Mouse (Mus musculus): Measurements from ENCODE around the gene Gm49391. TPM values are rescaled to one million over a fixed set of nuclear protein-coding genes. Genes with fewer than 3 reads are reported as not detected.

The Gm49391 gene
- polyA plus RNA-seq, 1 experiment = 0.76 TPM

DNA sequence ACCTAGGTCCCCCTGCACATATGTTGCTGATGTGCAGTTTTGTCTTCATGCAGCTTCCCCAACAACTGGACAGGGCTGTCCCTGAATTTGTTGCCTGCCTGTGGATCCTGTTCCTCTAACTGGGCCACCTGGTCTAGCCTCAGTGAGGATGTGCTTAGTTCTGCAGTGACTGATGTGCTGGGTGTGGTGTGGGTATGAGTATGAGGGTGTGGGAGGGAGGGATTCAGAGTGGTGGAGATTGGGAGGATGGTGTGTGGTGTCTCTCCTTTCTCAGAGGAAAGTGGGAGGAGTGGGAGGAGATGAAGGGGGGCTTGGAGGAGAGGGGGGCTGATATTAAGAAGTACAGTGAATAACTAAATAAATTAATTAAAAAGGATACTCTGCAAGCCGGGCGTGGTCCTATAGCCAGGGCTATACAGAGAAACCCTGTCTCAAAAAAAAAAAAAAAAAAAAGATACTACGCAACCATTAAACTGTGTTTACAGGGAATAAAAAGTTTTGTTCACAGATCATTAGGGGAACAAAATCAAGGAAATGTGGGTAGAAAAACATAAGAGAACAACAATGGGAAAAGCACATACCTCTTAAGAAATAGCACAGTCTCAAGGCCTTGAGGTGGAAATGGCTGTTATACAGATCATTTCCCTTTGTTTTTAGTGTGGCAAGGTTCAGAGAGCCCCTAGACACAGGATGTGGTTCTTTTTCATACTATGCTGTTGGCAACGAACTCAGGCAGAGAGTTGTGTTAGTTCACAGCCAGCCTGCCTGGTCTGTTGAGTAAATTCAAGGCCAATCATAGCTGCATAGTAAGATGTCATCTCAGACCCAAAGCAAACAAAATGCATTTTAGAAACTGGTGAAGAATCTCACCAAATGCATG lies 87.9 kb downstream of the Gm49391 start:
- no peak for TF ChIP-seq TCF12 (IDR thresholded peaks at IDR 0.05; ENCODE audit: insufficient read depth, poor library complexity, severe bottlenecking)
- TF ChIP-seq TCF3 (IDR thresholded peaks at IDR 0.05; ENCODE audit: insufficient read length, low read depth) = no peak
- no peak for TF ChIP-seq POLR2AphosphoS2 (IDR thresholded peaks at IDR 0.05; ENCODE audit: insufficient read length, low read depth)
- TF ChIP-seq USF1 (IDR thresholded peaks at IDR 0.05; ENCODE audit: low read depth) = no peak
- no peak for TF ChIP-seq CEBPB (IDR thresholded peaks at IDR 0.05; ENCODE audit: insufficient read depth, poor library complexity, severe bottlenecking)
- no peak for TF ChIP-seq MYOD1 (IDR thresholded peaks at IDR 0.05; ENCODE audit: control insufficient read depth in 1 of 3, insufficient read length in 2 of 3, low read depth in 2 of 3)
- no peak for TF ChIP-seq MAX (IDR thresholded peaks at IDR 0.05; ENCODE audit: low read depth)
- no peak for TF ChIP-seq SRF (IDR thresholded peaks at IDR 0.05; ENCODE audit: control insufficient read depth, insufficient read length, low read depth)
- TF ChIP-seq POLR2A (IDR thresholded peaks at IDR 0.05; ENCODE audit: insufficient read length, low read depth) = no peak
- TF ChIP-seq REST (IDR thresholded peaks at IDR 0.05; ENCODE audit: insufficient read depth, insufficient read length) = no peak
- TF ChIP-seq MYOG (IDR thresholded peaks at IDR 0.05; ENCODE audit: control insufficient read depth in 1 of 3, insufficient read depth in 1 of 3, insufficient read length in 2 of 3, low read depth in 2 of 3) = no peak
- no peak for TF ChIP-seq E2F4 (IDR thresholded peaks at IDR 0.05; ENCODE audit: insufficient read depth)
- H3ac ChIP-seq (ENCODE audit: control insufficient read depth, insufficient read length) = no peak overlapping the region

More for the DNA sequence above, 87.9 kb downstream of the Gm49391 start:
- Histone ChIP-seq H3K4me3 (no peak overlapping the region), H3K79me2 (ENCODE audit: control insufficient read depth, insufficient read depth) (no peaks in the 10 kb centered on the region), H3K4me2 (ENCODE audit: low read depth) (no peak overlapping the region), H3K27me3 (ENCODE audit: control insufficient read depth, insufficient read depth, insufficient read length) (no peaks in the 10 kb centered on the region), H3K36me3 (ENCODE audit: control insufficient read depth, insufficient read depth) (no peaks in the 10 kb centered on the region)

Other genes starting within 250 kb of the Gm49391 start
- not detected for gene BC051665, start 150.2 kb downstream of the Gm49391 start, polyA plus RNA-seq (2012; fragmentation: generic; extraction: Trizol)
- not detected for gene Ctsll3, start 133.7 kb downstream of the Gm49391 start, polyA plus RNA-seq (2012; fragmentation: generic; extraction: Trizol)
- gene 4930486L24Rik, start 72.1 kb downstream of the Gm49391 start, polyA plus RNA-seq (2012; fragmentation: generic; extraction: Trizol) = 0.29 TPM
- gene Gm49392, start 39.7 kb downstream of the Gm49391 start, polyA plus RNA-seq (2012; fragmentation: generic; extraction: Trizol) = 0.31 TPM
- gene Ctla2b, start 39.1 kb downstream of the Gm49391 start, polyA plus RNA-seq (2012; fragmentation: generic; extraction: Trizol) = 2.2 TPM
- not detected for gene Tpbpb, start 31.7 kb downstream of the Gm49391 start, polyA plus RNA-seq (2012; fragmentation: generic; extraction: Trizol)
- gene Gm49393, start 981 bp downstream of the Gm49391 start, polyA plus RNA-seq (2012; fragmentation: generic; extraction: Trizol) = 0.44 TPM
- 10.3 TPM for gene Ctla2a, start 54 bp upstream of the Gm49391 start, polyA plus RNA-seq (2012; fragmentation: generic; extraction: Trizol)
- gene Tpbpa, start 5.4 kb upstream of the Gm49391 start, polyA plus RNA-seq (2012; fragmentation: generic; extraction: Trizol) = not detected
- gene Ctsj, start 69.4 kb upstream of the Gm49391 start, polyA plus RNA-seq (2012; fragmentation: generic; extraction: Trizol) = not detected
- gene Ctsq, start 104.1 kb upstream of the Gm49391 start, polyA plus RNA-seq (2012; fragmentation: generic; extraction: Trizol) = not detected
- not detected for gene Ctsr, start 227.7 kb upstream of the Gm49391 start, polyA plus RNA-seq (2012; fragmentation: generic; extraction: Trizol)